Mouse (Mus musculus) limb, embryonic 13.5 days (tissue): ENCODE measurements around the gene Amd1. TPM values are rescaled to one million over a fixed set of nuclear protein-coding genes. Genes with fewer than 3 reads are reported as not detected.
A peak's percentile ranks its signal among the peaks of the same experiment; 100 is the strongest.

Source experiments
- ATAC-seq: fragments of 200-750 bp; cut with Nextera tagmentation; 2 replicates; pipeline ENCODE4 v1.8.0; 2017; ENCODE audit warnings: low read depth, moderate number of reproducible peaks, moderate TSS enrichment; ENCODE audit not compliant: low FRiP score
- H3K27ac ChIP-seq: fragments of 300-500 bp; sonication (generic); 2 replicates; pipeline ENCODE4 v1.5.1; 2015; ENCODE audit warnings: inconsistent platforms, mild to moderate bottlenecking, moderate library complexity
- H3K27me3 ChIP-seq: fragments of 300-500 bp; sonication (generic); 2 replicates; pipeline ENCODE4 v1.6.1; 2015; ENCODE audit warnings: mild to moderate bottlenecking, inconsistent platforms
- H3K36me3 ChIP-seq: fragments of 300-500 bp; sonication (generic); 2 replicates; pipeline ENCODE4 v1.6.1; 2015; ENCODE audit warnings: inconsistent platforms, mild to moderate bottlenecking, moderate library complexity
- H3K4me1 ChIP-seq: fragments of 300-500 bp; sonication (generic); 2 replicates; pipeline ENCODE4 v1.6.1; 2015; ENCODE audit warnings: inconsistent platforms
- H3K4me2 ChIP-seq: fragments of 300-500 bp; sonication (generic); replicated peaks from 2 replicates; pipeline ENCODE4 v1.6.1; 2015; ENCODE audit warnings: inconsistent platforms, mild to moderate bottlenecking, moderate library complexity
- H3K4me3 ChIP-seq: fragments of 300-500 bp; sonication (generic); 2 replicates; pipeline ENCODE4 v1.5.1; 2015; ENCODE audit warnings: moderate library complexity, mild to moderate bottlenecking, inconsistent platforms
- H3K9ac ChIP-seq: fragments of 300-500 bp; sonication (generic); 2 replicates; pipeline ENCODE4 v1.6.1; 2015; ENCODE audit warnings: mild to moderate bottlenecking, inconsistent platforms
- H3K9me3 ChIP-seq: fragments of 300-500 bp; sonication (generic); 2 replicates; pipeline ENCODE4 v1.6.1; 2016; ENCODE audit warnings: inconsistent platforms
- WGBS: fragments of 180-500 bp; shearing (Covaris S2); methylation state at CpG from one replicate; pipeline ENCODE4 v1.1.7; 2015; 5-methylcytosine and 5-hydroxymethylcytosine counted together
- polyA plus RNA-seq: library from polyadenylated mRNA; unstranded; fragments of >200 nt; fragmentation: Nextera tagmentation; extraction: Ambion mirVana; gene quantifications from 2 replicates; pipeline ENCODE4 v1.2.1, GENCODE M21; 2015

Gene Amd1
- polyA plus RNA-seq, 1 experiment from 2014 or later = 60.1 TPM

DNA sequence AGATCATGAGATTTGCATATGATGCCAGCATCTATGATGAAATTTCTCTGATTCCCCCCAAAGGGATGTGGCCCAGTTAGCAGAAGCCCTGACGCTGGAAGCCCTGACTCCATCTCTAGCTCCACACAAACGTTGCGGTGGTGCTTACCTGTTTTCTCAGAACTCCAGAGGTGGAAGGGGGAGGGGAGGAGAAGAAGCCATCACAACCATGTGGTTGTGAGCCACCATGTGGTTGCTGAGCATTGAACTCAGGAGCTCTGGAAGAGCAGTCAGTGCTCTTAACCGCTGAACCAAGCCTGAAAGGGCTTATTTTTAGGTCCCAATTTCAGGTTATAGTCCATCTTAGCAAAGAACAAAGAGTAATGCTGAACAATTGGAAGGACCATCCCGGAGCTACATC lies 41.7 kb downstream of the Amd1 start:
- Histone ChIP-seq H3K9ac (no peak overlapping the region), H3K4me3 (no peak overlapping the region), H3K9me3 (no peaks in the 10 kb centered on the region), H3K27ac (no peak overlapping the region), H3K4me2 (no peak overlapping the region), H3K36me3 (peaks cover 4% of the 10 kb centered on the region), H3K27me3 (no peaks in the 10 kb centered on the region), H3K4me1 (peaks cover 11% of the 10 kb centered on the region)
- no peak for ATAC-seq
- 50% methylated on average over 5 of the region's 5 CpGs for WGBS

GRCm38 (mm10) chr10:40259542-40259941 lies 42.4 kb downstream of the Amd1 start:
- Histone ChIP-seq H3K4me2 (no peak overlapping the region), H3K27ac (0 out of 2 replicates have a peak overlapping the region, but pooled peaks have one; percentile 33)

GRCm38 (mm10) chr10:40258976-40259375 lies 43.0 kb downstream of the Amd1 start:
- Histone ChIP-seq H3K9me3 (no peaks in the 10 kb centered on the region), H3K36me3 (peaks cover 15% of the 10 kb centered on the region), H3K4me2 (peak overlapping the region; percentile 81), H3K9ac (no peak overlapping the region), H3K27me3 (no peaks in the 10 kb centered on the region), H3K4me1 (peaks cover 11% of the 10 kb centered on the region), H3K27ac (peak overlapping the region; percentile 94; the same call in 1 of the 2 replicates), H3K4me3 (peak overlapping the region; percentile 70; the same call in 1 of the 2 replicates)
- ATAC-seq = no peak
- WGBS = 2% methylated on average over 5 of the region's 5 CpGs

More at GRCm38 (mm10) chr10:40259542-40259941, 42.4 kb downstream of the Amd1 start:
- Histone ChIP-seq H3K9me3 (no peaks in the 10 kb centered on the region), H3K4me3 (no peak overlapping the region), H3K27me3 (no peaks in the 10 kb centered on the region), H3K36me3 (peaks cover 10% of the 10 kb centered on the region), H3K9ac (no peak overlapping the region), H3K4me1 (peaks cover 11% of the 10 kb centered on the region)
- ATAC-seq = no peak
- 13% methylated on average over 8 of the region's 8 CpGs for WGBS

GRCm38 (mm10) chr10:40258401-40258966 lies 43.5 kb downstream of the Amd1 start:
- no peak overlapping the region for H3K9ac ChIP-seq
- H3K27ac ChIP-seq = peak overlapping the region; percentile 94
- peak overlapping the region; percentile 70 for H3K4me3 ChIP-seq
- H3K36me3 ChIP-seq = peaks cover 18% of the 10 kb centered on the region
- H3K27me3 ChIP-seq = no peaks in the 10 kb centered on the region
- WGBS = under 1% methylated on average over 12 of the region's 12 CpGs
- peak overlapping the region; percentile 81 for H3K4me2 ChIP-seq
- peak; percentile 88 for ATAC-seq
- no peaks in the 10 kb centered on the region for H3K9me3 ChIP-seq
- peaks cover 11% of the 10 kb centered on the region for H3K4me1 ChIP-seq

DNA sequence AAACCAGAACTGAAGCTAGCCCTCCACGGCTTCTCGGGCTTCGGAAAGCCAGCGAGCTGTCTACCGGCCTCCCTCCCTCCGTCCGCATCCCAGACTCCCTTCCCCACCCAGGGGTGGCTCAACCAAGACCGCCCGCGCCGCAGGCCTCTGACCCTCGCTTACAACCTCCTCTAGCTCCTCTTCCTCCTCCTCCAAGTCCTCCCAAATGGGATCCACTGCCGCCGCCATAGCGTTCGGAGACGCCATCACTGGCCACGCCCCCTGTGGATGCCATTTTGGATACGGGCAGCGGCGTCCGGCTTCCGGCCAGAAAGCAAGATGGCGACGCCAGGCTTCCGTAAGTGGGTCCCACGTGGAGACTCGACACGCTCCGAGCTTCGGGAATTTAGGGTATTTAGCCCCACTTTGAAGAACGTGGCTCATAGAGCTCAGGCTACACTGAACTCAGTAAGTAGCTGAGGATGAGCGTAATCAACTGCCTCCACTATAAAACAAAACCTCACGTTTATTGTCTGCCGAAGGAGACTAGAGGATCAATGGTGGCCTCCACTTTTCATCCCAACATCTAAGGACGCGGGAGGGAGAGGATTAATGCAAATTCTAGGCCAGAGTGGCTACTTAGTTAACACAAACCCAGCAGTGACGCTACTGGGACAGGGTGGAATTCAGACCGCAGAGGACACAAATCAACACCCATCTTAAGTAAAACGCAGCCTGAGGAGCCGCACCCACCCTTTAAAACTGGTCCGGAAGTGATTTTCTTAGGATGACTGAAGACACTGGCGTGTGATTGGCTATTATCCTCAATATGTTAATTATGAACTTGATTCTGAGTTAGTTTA lies 44.4 kb downstream of the Amd1 start, which contains the start of gene Gtf3c6:
Gene Gtf3c6, minus strand, starts transcription at position 695 of the 842 bp plus-strand sequence.
- Histone ChIP-seq H3K27me3 (no peaks in the 10 kb centered on the region), H3K4me3 (peak within 1 kb of the TSS; percentile 70), H3K9me3 (no peaks in the 10 kb centered on the region), H3K27ac (peak within 1 kb of the TSS; percentile 94), H3K36me3 (peaks cover 27% of the 10 kb centered on the region), H3K4me2 (peak within 1 kb of the TSS; percentile 81), H3K9ac (peak within 1 kb of the TSS; percentile 88), H3K4me1 (peaks cover 11% of the 10 kb centered on the region)
- WGBS = under 1% methylated on average over 43 of the region's 43 CpGs
- ATAC-seq = peak; percentile 68

- Histone ChIP-seq H3K36me3 (peaks cover 36% of the 10 kb centered on the region), H3K9ac (peak overlapping the region; percentile 88), H3K27me3 (no peaks in the 10 kb centered on the region), H3K27ac (peak overlapping the region; percentile 94), H3K4me1 (peaks cover 11% of the 10 kb centered on the region), H3K9me3 (no peaks in the 10 kb centered on the region), H3K4me2 (peak overlapping the region; percentile 81), H3K4me3 (peak overlapping the region; percentile 70)
- under 1% methylated on average over 5 of the region's 5 CpGs for WGBS
- peak; percentile 68; the same call in 1 of the 2 replicates for ATAC-seq
Observed at GRCm38 (mm10) chr10:40256716-40257115, 45.3 kb downstream of the Amd1 start.

GRCm38 (mm10) chr10:40250969-40251368 lies 51.0 kb downstream of the Amd1 start:
- Histone ChIP-seq H3K4me2 (no peak overlapping the region), H3K27ac (no peak overlapping the region), H3K36me3 (peaks cover 79% of the 10 kb centered on the region), H3K4me1 (0 out of 2 replicates have a peak, but pooled peaks cover 3% of the 10 kb centered on the region), H3K27me3 (no peaks in the 10 kb centered on the region), H3K4me3 (no peak overlapping the region), H3K9me3 (no peaks in the 10 kb centered on the region), H3K9ac (no peak overlapping the region)
- ATAC-seq = no peak
- 94% methylated on average over 6 of the region's 6 CpGs for WGBS

DNA sequence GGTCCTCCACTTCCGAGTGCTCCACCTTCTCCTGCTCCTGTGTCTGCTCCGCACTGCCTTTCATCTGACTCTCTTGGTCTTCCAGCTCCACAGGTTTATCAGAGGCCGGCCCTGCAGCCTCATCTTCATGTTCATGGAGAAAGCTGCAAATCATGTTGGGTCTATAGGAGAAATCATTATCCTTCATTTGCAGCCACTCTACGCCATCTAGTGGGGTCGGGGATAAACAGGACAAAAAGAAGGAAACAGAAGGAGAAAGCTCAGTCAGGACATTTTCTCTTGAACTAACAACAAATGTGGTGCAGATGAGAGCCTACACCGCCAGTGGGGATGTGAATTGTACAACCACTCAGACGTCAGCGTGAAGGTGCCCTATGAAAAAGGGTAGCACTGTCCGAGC lies 52.4 kb downstream of the Amd1 start:
- Histone ChIP-seq H3K27ac (no peak overlapping the region), H3K27me3 (no peaks in the 10 kb centered on the region), H3K9me3 (no peaks in the 10 kb centered on the region), H3K9ac (no peak overlapping the region), H3K36me3 (peaks cover 69% of the 10 kb centered on the region), H3K4me2 (no peak overlapping the region), H3K4me3 (no peak overlapping the region), H3K4me1 (0 out of 2 replicates have a peak, but pooled peaks cover 7% of the 10 kb centered on the region)
- ATAC-seq = no peak
- WGBS = 89% methylated on average over 9 of the region's 9 CpGs

GRCm38 (mm10) chr10:40247166-40247716 lies 54.7 kb downstream of the Amd1 start:
- Histone ChIP-seq H3K4me3 (peak overlapping the region; percentile 78), H3K9ac (0 out of 2 replicates have a peak overlapping the region, but pooled peaks have one; percentile 5), H3K36me3 (peaks cover 67% of the 10 kb centered on the region), H3K9me3 (no peaks in the 10 kb centered on the region), H3K27me3 (no peaks in the 10 kb centered on the region), H3K27ac (0 out of 2 replicates have a peak overlapping the region, but pooled peaks have one; percentile 29), H3K4me1 (0 out of 2 replicates have a peak, but pooled peaks cover 7% of the 10 kb centered on the region), H3K4me2 (peak overlapping the region; percentile 77)
- WGBS = 30% methylated on average over 11 of the region's 11 CpGs
- no peak for ATAC-seq

DNA sequence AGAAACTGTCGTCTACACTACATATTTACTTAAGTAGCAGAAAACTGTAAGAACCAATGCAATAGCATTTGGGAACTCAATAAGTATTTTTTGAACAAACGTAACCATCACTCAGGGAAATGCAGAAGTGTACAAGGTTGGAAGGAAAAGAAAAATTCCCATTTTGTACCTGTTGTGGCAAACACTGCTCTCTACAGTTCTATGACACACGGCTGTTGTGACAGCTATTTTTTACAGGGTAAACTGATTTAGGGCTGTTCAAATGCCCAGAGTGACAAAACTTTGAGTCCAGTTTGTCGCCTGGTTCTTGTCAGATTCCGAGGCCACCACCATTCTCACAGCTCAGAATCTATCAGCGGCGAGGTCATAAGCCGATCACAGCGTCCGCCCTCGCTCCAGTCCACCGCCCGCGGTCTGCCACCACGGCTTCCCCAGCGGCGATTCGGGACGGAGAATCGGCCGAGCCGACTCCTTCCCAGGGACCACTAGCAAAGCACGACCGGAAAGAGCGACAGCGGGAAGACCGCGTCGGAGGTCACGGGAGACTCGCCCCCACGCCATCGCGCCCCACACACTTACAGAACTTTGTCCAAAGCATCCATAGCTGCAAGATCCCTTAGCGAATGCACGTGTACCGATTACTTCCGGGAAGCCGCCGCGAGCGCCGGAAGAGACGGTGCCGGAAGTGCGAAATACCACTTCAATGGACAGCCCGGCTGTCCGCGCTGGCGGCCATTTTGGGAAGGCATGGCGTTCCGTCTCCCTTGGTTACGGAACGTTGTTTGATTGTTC lies 55.4 kb downstream of the Amd1 start, which contains the start of gene Rpf2:
Gene Rpf2, minus strand, starts transcription at position 663 of the 792 bp plus-strand sequence.
- Histone ChIP-seq H3K4me2 (peak within 1 kb of the TSS; percentile 77), H3K4me3 (peak within 1 kb of the TSS; percentile 78), H3K9ac (peak within 1 kb of the TSS; percentile 76), H3K9me3 (no peaks in the 10 kb centered on the region), H3K36me3 (peaks cover 66% of the 10 kb centered on the region), H3K27ac (peak within 1 kb of the TSS; percentile 29; the same call in 1 of the 2 replicates), H3K4me1 (0 out of 2 replicates have a peak, but pooled peaks cover 7% of the 10 kb centered on the region), H3K27me3 (no peaks in the 10 kb centered on the region)
- ATAC-seq = peak; percentile 91
- WGBS = under 1% methylated on average over 54 of the region's 54 CpGs

GRCm38 (mm10) chr10:40237826-40238225 lies 64.2 kb downstream of the Amd1 start:
- H3K27me3 ChIP-seq = no peaks in the 10 kb centered on the region

More at GRCm38 (mm10) chr10:40237826-40238225, 64.2 kb downstream of the Amd1 start:
- H3K27ac ChIP-seq = no peak overlapping the region
- WGBS = 89% methylated on average over 5 of the region's 5 CpGs
- no peaks in the 10 kb centered on the region for H3K9me3 ChIP-seq
- no peaks in the 10 kb centered on the region for H3K4me1 ChIP-seq
- no peak overlapping the region for H3K4me3 ChIP-seq
- H3K4me2 ChIP-seq = no peak overlapping the region
- H3K36me3 ChIP-seq = peaks cover 82% of the 10 kb centered on the region
- no peak for ATAC-seq
- H3K9ac ChIP-seq = no peak overlapping the region
